Mouse (Mus musculus): ENCODE results near the gene Shisa8. TPM values are rescaled to one million over a fixed set of nuclear protein-coding genes. Genes with fewer than 3 reads are reported as not detected.

Gene Shisa8
- total and polyA plus RNA-seq, 2 experiments from 2014 or later: 7.5 to 34.7 TPM

GRCm38 (mm10) chr15:82169671-82170070, 42.9 kb downstream of the Shisa8 start:
- no peaks in the 10 kb centered on the region for H3K27me3 ChIP-seq (ENCODE audit: insufficient read depth, low read length)
- no peak overlapping the region for H3K27ac ChIP-seq
- H3K4me1 ChIP-seq (ENCODE audit: insufficient read depth, low read length): peaks cover 11% of the 10 kb centered on the region; the same call in 1 of the 2 replicates
- H3K9me3 ChIP-seq (ENCODE audit: low read length): no peaks in the 10 kb centered on the region
- H3K36me3 ChIP-seq (ENCODE audit: insufficient read depth, low read length): peaks cover 40% of the 10 kb centered on the region; the same call in 1 of the 2 replicates
- H3K4me2 ChIP-seq (ENCODE audit: low read depth, low read length): no peak overlapping the region
- DNase-seq (ENCODE audit: low spot score) (no peak), ATAC-seq (no peak)
- no peak overlapping the region for H3K9ac ChIP-seq (replicated peaks; ENCODE audit: low read length)
- H3K4me3 ChIP-seq (ENCODE audit: low read length): no peak overlapping the region
- no peak for TF ChIP-seq CTCF (IDR thresholded peaks at IDR 0.05; ENCODE audit: low read depth)
- 82% methylated on average over 5 of the region's 5 CpGs for WGBS

GRCm38 (mm10) chr15:82167201-82168168, 45.1 kb downstream of the Shisa8 start:
- ATAC-seq (no peak), DNase-seq (ENCODE audit: low spot score) (no peak)
- peak overlapping the region; percentile 45; the same call in 1 of the 2 replicates for H3K27ac ChIP-seq
- H3K4me2 ChIP-seq (ENCODE audit: low read depth, low read length): no peak overlapping the region
- WGBS: 56% methylated on average over 23 of the region's 23 CpGs
- no peak overlapping the region for H3K4me3 ChIP-seq (ENCODE audit: low read length)
- H3K36me3 ChIP-seq (ENCODE audit: insufficient read depth, low read length): peaks cover 23% of the 10 kb centered on the region; the same call in 1 of the 2 replicates
- TF ChIP-seq CTCF (IDR thresholded peaks at IDR 0.05; ENCODE audit: low read depth): no peak
- no peaks in the 10 kb centered on the region for H3K9me3 ChIP-seq (ENCODE audit: low read length)
- H3K27me3 ChIP-seq (ENCODE audit: insufficient read depth, low read length): no peaks in the 10 kb centered on the region
- H3K4me1 ChIP-seq (ENCODE audit: insufficient read depth, low read length): peaks cover 11% of the 10 kb centered on the region; the same call in 1 of the 2 replicates
- no peak overlapping the region for H3K9ac ChIP-seq (replicated peaks; ENCODE audit: low read length)

- Histone ChIP-seq H3K9me3 (ENCODE audit: low read length) (no peaks in the 10 kb centered on the region), H3K36me3 (ENCODE audit: insufficient read depth, low read length) (peaks cover 16% of the 10 kb centered on the region; the same call in 1 of the 2 replicates), H3K27ac (peak overlapping the region; percentile 32), H3K27me3 (ENCODE audit: insufficient read depth, low read length) (no peaks in the 10 kb centered on the region), H3K4me1 (ENCODE audit: insufficient read depth, low read length) (peaks cover 12% of the 10 kb centered on the region; the same call in 1 of the 2 replicates), H3K9ac (replicated peaks; ENCODE audit: low read length) (no peak overlapping the region), H3K4me2 (ENCODE audit: low read depth, low read length) (no peak overlapping the region), H3K4me3 (ENCODE audit: low read length) (no peak overlapping the region)
- DNase-seq (ENCODE audit: low spot score) (no peak), ATAC-seq (no peak)
- 50% methylated on average over 22 of the region's 22 CpGs for WGBS
- TF ChIP-seq CTCF (IDR thresholded peaks at IDR 0.05; ENCODE audit: low read depth): no peak
These were observed 46.1 kb downstream of the Shisa8 start for GRCm38 (mm10) chr15:82166240-82167100.

DNA sequence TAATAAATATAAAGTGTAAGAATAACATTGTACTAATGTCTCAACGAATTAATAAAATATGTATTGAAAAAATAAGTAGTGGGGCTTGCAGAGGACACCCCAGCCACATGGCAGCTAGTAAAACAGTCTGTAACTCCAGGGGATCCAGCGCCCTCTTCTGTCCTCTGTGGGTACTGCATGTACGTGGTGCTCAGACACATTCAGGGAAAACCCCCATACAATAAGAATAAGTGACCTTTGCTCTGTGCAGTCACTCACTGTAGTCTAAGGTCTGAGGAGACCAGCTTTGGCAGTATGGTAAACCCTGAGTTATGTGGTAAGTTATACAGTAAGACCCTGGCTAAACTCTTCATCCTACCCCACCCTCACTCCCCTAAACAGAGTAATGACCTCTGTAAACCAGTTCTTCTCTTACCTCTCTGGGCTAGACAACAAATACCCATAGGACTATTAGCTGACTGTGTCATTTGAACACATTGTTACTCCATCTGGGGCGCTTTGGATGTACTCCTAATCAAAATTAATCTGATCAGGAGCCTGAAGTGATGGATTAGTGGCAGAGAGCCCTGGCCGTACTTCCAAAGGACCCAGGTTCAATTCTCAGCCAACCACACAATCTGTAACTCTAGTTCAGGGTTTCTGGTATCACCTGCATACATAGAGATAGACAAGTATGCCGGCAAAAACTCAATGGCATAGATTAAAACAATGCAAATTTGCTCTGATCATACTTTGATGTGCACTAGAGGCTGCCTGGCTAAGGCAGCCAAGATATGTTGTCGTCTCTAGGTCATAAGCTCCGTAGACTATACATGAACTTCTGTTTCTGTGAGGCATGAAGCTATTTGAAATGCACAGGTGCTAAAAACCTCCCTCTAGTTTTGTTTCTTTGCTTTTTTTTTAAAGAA, 47.0 kb downstream of the Shisa8 start:
- Histone ChIP-seq H3K9me3 (ENCODE audit: low read length) (no peaks in the 10 kb centered on the region), H3K4me2 (ENCODE audit: low read depth, low read length) (no peak overlapping the region), H3K27me3 (ENCODE audit: insufficient read depth, low read length) (no peaks in the 10 kb centered on the region), H3K4me3 (ENCODE audit: low read length) (no peak overlapping the region), H3K4me1 (ENCODE audit: insufficient read depth, low read length) (peaks cover 15% of the 10 kb centered on the region; the same call in 1 of the 2 replicates), H3K9ac (replicated peaks; ENCODE audit: low read length) (no peak overlapping the region), H3K36me3 (ENCODE audit: insufficient read depth, low read length) (peaks cover 9% of the 10 kb centered on the region; the same call in 1 of the 2 replicates), H3K27ac (0 out of 2 replicates have a peak overlapping the region, but pooled peaks have one; percentile 11)
- ATAC-seq (peak; percentile 56), DNase-seq (ENCODE audit: low spot score) (peak; percentile 84)
- peak; percentile 93 for TF ChIP-seq CTCF (IDR thresholded peaks at IDR 0.05; ENCODE audit: low read depth)
- WGBS: 53% methylated on average over 8 of the region's 8 CpGs

GRCm38 (mm10) chr15:82164496-82164895, 48.1 kb downstream of the Shisa8 start:
- Histone ChIP-seq H3K36me3 (ENCODE audit: insufficient read depth, low read length) (no peaks in the 10 kb centered on the region), H3K27me3 (ENCODE audit: insufficient read depth, low read length) (no peaks in the 10 kb centered on the region), H3K9ac (replicated peaks; ENCODE audit: low read length) (no peak overlapping the region), H3K4me2 (ENCODE audit: low read depth, low read length) (no peak overlapping the region), H3K27ac (no peak overlapping the region), H3K4me1 (ENCODE audit: insufficient read depth, low read length) (peaks cover 15% of the 10 kb centered on the region; the same call in 1 of the 2 replicates), H3K4me3 (ENCODE audit: low read length) (no peak overlapping the region), H3K9me3 (ENCODE audit: low read length) (no peaks in the 10 kb centered on the region)
- WGBS: 81% methylated on average over 7 of the region's 7 CpGs
- DNase-seq (ENCODE audit: low spot score) (no peak), ATAC-seq (no peak)
- TF ChIP-seq CTCF (IDR thresholded peaks at IDR 0.05; ENCODE audit: low read depth): no peak

Data from hindbrain, postnatal 0 days (tissue).